Mouse (Mus musculus) CH12F3 (cell line): ENCODE measurements around the gene Pax8.

Experiments used
- in situ Hi-C: fragments of 300-500 bp; cut with MboI; formaldehyde crosslinking; loops from 2 replicates; pipeline ENCODE4 v1.14.3; 2020; ENCODE audit warnings: low sequenced_read_pairs

Gene Pax8

GRCm38 (mm10) chr2:24468430-24468829, 7.0 kb downstream of the Pax8 start:
- in situ Hi-C loops, result no loop called here

DNA sequence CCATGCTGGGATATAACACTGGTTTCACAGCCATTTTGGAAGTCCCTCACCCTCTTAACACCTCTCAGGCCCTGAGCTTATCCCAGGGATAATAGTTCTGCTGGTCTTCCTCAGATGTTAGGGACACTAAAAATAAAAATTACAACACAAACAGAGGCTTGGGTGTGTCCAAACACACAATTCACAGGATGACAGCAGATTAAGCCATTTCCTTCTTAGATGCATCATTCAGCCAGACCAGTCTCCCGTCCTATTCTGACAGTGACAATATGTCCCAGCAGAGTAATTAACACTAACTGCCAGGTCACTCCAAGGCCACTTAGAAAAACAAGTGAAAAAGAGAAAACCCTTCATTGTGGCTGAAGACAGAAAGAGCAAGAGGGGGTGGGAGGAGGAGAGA, 8.2 kb downstream of the Pax8 start:
- in situ Hi-C loops, result no loop called here

DNA sequence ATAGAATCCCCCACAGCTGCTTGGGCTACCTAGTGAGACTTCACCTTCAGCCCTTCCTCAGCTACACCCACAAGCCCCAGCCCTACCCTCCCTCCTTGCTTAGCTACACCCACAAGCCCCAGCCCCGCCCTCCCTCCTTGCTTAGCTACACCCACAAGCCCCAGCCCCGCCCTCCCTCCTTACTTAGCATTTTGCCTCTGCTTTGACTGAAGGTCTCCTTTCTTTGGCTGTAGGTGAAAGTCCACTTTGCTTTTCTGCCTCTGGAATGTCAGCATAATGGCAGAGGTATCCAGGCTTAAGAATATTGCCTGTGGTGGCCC, 14.6 kb downstream of the Pax8 start:
- in situ Hi-C loops, result no loop called here

DNA sequence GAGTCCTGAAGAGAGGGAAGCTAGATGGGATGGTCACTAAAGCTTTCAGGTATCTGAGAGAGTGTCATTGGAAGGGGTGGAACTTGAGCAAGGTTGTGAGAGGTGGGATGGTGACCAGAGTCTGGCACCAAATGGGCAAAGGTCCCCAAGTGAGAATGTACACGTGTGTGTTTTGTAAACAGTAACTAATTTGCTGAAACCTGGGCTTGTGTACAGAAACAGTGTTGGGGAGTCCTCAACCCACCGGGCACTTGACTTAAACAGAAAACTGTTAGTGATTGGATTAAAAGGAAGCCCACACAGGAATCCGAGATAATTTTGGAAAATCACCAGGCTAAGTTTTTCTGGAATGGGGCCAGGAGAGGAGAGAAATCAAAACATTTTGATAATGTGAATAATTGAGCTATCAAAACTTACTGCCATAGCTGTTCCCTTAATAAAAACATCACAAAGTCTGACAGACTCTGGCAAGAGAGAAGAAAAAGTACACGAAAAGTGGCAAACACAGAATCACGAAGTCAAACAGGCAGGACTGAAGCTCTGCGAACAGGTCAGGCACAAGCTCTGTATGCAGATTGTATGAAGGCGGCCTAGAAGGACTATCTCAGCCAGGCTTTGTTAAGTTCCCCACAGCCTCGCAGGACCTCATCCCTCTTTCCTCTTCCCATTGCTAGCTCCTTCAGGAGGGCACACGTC, 15.1 kb downstream of the Pax8 start:
- in situ Hi-C loops, result no loop called here

- in situ Hi-C loops, result no loop called here
These were observed 18.6 kb downstream of the Pax8 start for GRCm38 (mm10) chr2:24456841-24457240.

DNA sequence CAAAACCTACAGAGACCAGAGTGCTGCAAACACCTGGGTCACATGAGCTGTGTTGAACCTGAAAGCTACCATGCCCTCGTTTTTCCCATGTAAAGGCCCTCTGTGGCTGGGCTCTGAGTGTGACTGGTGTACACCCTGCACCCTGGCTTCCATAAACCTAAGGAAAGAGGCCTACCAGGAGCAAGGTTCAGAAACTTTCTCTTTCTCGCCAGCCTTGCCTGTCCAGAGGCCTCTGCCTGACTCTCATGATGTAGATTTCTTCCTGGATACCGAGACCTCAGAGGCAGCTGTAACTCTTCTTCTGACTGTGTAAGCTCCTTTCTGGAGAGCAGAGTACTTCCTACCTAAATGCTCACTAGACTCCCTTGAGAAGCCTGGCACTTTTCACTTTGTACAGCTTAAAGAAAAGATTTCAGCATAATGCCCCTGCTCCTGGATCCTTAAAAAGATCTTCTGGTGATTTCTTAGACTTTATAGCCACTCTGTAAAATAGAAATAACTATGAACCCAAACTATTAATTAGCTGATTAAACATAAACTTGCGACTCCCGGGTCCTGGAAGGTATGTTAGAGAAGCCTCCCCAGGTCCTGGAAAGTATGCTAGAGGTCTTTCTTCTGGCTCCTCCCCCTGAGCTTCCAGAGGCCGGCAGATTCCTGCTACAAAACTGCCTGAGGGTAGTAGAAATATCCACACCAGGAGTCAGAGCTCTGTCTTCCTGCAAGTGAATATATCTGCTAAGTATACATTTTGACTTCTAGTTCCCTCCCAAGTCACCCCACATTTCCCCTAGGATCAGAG, 20.1 kb downstream of the Pax8 start:
- in situ Hi-C loops, result no loop called here

DNA sequence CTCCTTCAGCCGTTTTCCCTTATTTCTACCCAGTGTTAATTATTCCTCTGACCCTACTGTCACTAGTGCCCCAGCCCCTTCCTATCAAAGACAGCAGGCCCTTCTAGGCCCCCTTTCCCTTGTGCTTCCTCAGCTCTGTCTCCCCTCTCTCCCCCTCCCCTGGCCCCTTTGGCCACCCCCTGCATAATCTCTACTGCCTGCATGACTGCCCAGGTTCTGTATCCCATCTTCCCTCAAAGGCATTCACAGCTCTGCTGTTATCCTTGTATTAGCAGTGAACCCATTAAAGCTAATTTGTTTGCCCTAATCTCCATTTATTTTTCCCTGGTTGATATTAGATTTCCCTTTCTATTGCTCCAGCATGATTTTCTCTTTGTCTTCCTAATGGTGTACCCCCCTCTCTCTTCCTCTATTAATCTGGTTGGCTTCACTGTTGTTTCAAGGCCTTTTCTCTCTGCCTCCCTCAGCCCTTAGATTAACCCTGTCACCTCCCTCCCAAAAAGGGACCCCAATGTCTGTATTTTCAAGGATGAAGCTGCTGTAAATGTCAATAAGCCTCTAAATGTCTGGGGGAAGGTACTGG, 20.9 kb downstream of the Pax8 start:
- in situ Hi-C loops, result no loop called here

DNA sequence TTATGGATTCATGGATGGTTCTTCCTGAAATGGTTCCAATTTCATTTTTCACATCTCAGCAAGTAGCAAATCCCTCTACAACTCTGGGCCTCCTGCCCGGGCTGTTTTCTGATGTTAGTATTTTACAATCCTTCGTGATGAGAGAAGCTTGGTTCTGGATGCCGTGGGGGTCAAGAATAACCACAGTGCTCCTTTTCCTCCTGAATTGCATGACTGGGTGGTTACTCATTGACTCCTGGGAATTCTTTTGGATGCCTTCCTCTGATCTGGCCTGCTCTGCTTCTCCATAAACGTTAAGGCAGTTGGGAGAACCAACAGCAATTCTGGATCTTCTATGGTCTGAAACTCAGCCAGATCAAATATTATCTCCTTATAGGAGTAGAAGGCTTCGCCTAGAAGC, 22.2 kb downstream of the Pax8 start:
- in situ Hi-C loops, result no loop called here

DNA sequence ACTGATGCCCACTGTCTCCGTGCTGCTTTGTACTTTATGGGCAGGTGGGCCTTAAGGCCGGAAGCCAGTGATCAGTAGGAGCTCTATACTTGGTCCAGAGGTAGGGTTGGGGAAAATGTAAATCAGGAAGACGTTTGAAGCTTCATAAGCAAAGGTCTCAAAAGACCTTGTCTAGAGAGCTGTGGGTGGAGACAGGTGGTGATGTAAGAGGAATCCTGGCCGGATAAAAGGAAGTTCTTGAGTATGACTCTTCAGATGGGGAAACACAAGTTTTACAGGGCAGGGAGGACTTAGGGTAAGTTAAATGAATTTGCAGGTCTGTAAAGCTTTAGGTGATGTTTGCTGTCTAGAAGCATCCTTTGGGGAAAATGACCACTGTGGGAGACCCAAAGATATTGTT, 26.3 kb downstream of the Pax8 start:
- in situ Hi-C loops, result no loop called here

DNA sequence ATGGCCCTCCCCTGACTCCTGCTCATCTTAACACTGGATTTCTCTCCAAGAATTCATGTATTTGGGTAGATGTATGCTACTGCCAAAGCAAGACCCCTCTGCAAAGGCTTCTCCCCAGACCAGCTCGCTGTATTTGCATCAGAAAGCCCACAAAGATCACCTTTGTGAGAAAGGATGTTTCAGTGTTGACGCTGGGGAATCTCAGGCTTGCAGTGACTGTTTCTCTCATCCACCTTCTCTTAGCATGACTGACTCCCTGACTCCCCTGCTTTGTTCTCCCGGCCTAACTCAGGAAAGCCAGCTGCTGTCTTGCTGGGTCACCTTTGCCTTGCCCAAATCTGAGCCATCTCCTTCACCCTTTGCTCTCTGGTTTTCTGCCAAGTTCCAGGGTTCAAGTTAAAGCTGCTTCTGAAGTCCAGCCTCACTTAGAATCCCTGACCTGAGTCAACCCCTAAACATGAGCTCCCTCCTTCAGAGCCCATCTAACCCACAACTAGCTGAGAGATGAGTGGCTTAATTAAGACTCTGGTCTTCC, 32.1 kb downstream of the Pax8 start:
- in situ Hi-C loops, result no loop called here

- in situ Hi-C loops, result no loop called here
These were observed 33.0 kb downstream of the Pax8 start for GRCm38 (mm10) chr2:24442303-24442925.

GRCm38 (mm10) chr2:24441899-24442298, 33.5 kb downstream of the Pax8 start:
- in situ Hi-C loops, result no loop called here

DNA sequence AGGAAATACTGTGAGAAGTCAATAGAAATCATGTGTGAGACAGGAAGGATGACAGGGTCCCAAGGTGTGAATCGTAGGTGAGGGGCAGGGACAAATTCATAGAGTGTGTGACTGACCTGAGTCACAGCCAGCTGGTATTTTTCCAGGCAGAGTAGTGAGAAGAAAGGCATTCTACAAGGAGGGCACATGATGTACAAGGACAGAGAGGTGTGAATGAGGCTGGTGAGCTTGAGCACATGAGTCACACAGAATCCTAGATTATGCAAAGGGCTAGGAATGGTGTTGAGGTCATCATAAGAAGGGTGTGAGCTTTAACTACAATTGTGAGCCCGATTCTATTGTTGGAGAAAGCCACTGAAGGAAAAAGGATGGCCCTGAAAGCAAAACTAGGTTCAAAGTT, 35.3 kb downstream of the Pax8 start:
- in situ Hi-C loops, result no loop called here

- in situ Hi-C loops, result no loop called here
These were observed 39.7 kb downstream of the Pax8 start for GRCm38 (mm10) chr2:24435699-24436098.

DNA sequence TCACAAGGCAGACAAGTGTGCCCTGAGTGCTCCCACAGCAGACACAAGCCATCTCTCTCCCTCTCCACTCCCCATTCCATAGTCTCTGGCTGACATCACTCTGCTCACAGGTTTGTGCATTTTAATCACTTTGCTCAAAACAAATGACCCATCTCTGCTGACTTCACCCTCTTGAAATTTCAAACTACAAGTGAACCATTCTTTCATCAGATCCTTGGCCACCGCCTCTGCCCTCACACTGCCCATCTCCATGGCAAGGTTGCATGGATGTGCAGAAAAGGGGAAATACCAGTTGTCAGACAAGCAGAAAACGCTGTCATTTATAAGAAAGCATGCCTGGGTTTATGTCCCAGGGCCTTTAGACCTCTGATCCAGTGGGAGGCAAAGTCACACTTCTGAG, 40.7 kb downstream of the Pax8 start:
- in situ Hi-C loops, result no loop called here

- in situ Hi-C loops, result no loop called here
These were observed 45.6 kb downstream of the Pax8 start for GRCm38 (mm10) chr2:24429806-24430205.

DNA sequence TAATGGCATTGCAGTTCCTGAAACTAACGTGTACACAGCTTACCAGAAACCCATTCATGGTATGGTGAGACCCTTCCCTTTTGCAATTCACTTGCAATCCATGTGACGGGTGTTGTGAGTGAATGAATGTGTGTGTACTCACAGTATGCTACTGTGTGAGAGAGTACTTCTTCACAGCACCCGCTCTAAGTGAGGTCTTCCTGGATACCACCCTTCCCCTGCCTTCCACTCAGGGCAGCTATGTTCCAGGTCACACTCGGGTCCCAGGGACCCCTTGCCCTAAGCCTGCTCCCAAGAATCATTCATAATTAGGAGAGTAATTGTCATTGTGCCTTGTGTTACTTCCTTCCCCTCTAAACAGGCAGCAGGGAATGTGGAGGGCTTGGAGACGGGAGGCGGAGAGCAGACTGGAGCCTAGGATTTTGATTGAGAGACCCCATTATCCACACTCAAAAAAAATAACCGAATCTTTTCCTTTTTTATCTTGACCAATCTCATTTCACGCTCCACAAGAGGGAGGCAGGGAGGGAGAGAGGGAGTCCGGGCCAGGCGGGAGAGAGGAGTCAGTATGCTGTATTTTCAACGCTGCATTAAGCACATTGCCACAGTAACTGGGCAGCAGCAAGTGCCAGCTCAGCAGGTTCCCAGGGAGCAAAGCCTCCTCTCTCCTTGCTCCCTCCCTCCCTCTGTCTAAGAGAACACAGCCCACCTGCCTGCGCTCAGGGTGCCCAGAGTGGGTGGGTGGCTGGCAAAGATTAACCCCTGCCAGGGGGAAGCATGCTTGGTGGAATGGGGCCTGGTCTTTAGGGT, 47.3 kb downstream of the Pax8 start:
- in situ Hi-C loops, result no loop called here

- in situ Hi-C loops, result no loop called here
These were observed 49.8 kb downstream of the Pax8 start for GRCm38 (mm10) chr2:24425630-24426029.

- in situ Hi-C loops, result loop anchor here (25.0 kb wide), 1 partner anchor 339 kb away; the partner anchor contains the start of gene Cacna1b
These were observed 52.6 kb downstream of the Pax8 start for GRCm38 (mm10) chr2:24422815-24423214.

DNA sequence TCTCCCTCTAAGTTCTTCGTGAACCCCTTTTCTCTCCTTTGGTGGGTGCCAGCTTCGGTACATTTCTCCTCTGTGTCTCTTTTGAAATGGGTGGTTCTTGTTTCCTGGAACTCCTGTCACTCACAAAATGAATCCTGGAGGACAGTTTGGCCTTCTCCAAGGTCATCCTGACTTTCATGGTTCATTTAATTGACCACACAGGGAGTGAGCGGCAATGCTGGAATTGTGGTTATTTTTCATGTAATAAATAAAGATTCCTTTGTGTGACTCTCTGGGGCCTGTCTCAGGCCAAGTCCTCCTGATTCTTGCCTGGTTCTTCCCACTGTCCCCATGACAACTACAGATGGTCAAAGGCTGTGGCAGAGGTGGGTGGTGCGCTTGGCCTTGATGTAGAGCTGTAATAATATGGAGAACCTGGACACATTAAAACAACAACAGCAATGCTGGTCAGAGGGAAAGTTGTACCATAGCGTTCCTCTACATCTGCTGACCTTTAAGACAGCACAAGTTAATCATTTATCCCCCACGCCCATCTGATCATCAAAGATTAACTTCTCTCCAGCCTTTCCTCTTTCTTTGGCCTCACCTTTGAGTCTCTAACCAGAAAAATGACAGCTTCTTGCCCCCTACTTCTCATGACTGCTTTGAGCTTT, 54.1 kb downstream of the Pax8 start:
- in situ Hi-C loops, result loop anchor here (25.0 kb wide), 1 partner anchor 341 kb away; the partner anchor contains the start of gene Cacna1b
